Mouse (Mus musculus): ENCODE data around the gene Wwc2.

DNA sequence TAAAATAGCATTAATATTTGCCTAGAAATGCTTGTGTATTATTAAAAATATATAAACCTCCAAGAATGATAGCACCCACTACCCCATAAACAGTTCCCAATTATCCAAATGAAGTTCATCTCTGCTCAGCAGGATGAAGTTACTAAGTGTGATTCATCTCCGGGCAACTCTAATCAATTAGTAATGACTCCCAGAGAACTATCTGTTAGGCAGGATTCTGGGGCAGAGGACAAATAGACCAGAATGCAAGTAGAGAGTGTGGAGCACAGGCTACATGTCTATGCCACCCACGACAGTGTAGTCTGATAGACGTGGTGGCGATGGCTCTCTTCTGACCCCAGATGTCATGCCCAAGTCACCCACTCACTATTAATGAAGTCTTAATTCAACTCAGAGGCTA is 41.9 kb downstream of the Wwc2 start:
- TF ChIP-seq CTCF (IDR thresholded peaks at IDR 0.05; ENCODE audit: borderline replicate concordance, insufficient read depth, low read length) (no peak), POLR2A (IDR thresholded peaks at IDR 0.05; ENCODE audit: low read depth, low read length) (no peak)
